Mouse (Mus musculus) frontal cortex, postnatal 10 days (tissue): ENCODE measurements around the gene Crxos.

Experiments
- DNase-seq, 2 experiments: peaks; one replicate each; pipeline ENCODE4 v3.0.0; 2022; ENCODE audit warnings: low spot score in 2 of 2, mixed read lengths in 1 of 2

Gene Crxos

GRCm38 (mm10) chr7:15921796-15922195 is 39.4 kb downstream of the Crxos start:
- no peak for DNase-seq

- peak; percentile 90 to 92 for DNase-seq
Observed at GRCm38 (mm10) chr7:15922220-15922773, 39.9 kb downstream of the Crxos start, which contains the start of gene Selenow. Selenow (minus strand) TSS chr7:15922402.

DNA sequence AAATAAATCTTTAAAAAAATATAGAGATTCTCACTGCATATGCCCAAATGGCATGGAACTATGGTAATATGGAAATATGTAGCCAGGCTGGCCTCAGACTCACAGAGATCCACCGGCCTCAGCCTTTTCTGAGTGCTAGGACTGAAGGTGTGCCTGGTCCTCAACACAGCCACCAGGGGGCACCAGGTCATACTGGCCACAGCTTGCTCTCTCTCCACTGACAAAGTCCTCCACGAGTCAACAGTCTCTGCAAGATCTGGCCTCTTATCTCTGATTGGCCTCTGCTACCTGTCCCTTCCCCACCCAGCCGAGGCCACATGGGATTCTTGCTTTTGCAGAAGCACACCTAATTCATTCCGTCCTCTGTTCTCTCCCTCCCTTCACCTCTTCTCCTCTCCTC is 47.5 kb downstream of the Crxos start:
- DNase-seq, result peak in 1 of 2 experiments; percentile 23

DNA sequence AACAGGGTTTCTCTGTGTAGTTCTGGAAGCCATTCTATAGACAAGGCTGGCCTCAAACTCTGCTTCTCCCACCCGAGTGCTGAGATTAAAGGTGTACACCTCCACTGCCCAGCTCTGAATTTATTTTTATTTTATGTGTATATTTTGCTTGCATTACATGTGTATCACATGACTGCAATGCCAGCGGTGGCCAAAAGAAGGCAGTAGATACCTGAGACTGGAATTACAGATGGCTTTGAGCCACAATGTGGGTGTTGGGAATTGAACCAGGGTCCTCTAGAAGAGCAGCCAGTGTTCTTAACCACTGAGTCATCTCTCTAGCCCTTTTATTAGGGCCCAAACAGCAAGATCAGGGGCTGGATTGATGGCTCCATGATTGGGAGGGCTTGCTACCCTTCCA is 48.1 kb downstream of the Crxos start:
- DNase-seq, result no peak

DNA sequence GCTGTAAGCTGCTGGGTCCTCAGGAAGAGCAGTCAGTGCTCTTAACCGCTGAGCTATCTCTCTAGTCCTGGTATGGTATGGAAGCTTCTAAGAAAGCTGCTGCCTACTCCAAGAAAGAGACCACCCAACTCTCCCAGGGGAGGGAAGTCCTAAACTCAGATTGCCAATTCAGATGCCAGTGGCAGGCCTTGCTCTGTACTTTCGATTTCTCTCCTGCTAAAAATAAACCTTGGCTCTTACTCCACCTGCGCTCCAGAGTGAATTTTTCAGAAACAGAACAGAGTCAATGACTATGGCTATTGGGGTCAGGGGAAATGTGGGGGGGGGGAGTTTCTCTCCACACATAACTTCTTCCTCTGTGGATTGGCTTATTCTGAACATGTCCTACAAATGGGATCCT is 49.2 kb downstream of the Crxos start:
- no peak for DNase-seq

GRCm38 (mm10) chr7:15933437-15934359 is 51.3 kb downstream of the Crxos start:
- DNase-seq, result no peak

GRCm38 (mm10) chr7:15937491-15937890 is 55.1 kb downstream of the Crxos start:
- DNase-seq, result no peak

- no peak for DNase-seq
Observed at GRCm38 (mm10) chr7:15938621-15939020, 56.2 kb downstream of the Crxos start.

GRCm38 (mm10) chr7:15944311-15944710 is 61.9 kb downstream of the Crxos start:
- DNase-seq, result no peak

DNA sequence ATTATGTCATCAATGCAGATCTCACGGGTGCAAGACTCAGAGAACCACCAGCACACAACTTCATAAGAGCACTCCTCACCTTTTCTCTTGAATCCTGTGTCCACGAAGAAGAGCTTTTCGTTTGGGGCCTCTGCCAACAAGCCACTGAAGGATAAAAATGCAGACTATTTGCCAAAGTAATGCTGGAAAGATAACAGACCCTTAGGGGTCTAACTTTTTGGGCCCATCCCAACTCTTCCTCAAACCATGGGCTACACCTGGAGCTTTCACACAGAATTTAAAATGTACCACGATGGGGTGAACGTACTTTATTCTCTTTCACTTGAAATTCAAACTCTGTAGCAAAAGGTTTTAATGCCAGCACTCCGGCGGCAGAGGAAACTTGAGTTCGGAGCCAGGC is 62.8 kb downstream of the Crxos start:
- no peak for DNase-seq

GRCm38 (mm10) chr7:15945721-15946536 is 63.5 kb downstream of the Crxos start, which contains the start of gene Nop53:
Nop53 (minus strand) TSS chr7:15946074.
- DNase-seq, result peak; percentile 86 to 90

- DNase-seq, result no peak
Observed at GRCm38 (mm10) chr7:15947653-15948260, 65.3 kb downstream of the Crxos start.

- DNase-seq, result peak in 1 of 2 experiments; percentile 63
Observed at GRCm38 (mm10) chr7:15948381-15948941, 66.0 kb downstream of the Crxos start.

DNA sequence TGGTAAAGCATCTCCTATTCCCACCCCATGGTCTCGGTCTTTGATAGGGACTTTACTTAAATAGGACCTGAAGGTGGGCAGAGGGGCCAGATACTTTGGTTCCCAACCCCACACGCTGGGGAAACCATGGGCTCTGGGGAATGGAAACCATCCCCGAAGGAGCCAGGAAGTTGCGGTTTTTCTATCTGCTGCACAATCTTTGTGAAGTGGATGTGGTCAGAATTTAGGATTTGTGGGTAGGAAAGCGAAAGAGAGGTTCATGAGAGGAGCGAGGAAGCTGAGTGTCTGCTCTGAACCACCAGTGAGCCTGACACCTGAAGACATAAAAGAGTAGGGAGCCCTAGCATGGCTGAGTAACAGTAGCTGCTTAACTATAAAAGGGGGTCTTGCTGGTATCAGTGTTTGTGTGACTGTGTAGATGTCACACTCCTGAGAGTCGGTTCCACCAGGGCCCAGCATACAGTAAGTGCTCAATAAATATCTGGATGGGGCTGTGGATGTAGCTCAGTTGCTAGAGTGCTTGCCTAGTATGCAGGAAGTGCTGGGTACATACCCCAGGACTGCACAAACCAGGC is 66.9 kb downstream of the Crxos start:
- DNase-seq, result no peak

GRCm38 (mm10) chr7:15950008-15950407 is 67.6 kb downstream of the Crxos start:
- no peak for DNase-seq

DNA sequence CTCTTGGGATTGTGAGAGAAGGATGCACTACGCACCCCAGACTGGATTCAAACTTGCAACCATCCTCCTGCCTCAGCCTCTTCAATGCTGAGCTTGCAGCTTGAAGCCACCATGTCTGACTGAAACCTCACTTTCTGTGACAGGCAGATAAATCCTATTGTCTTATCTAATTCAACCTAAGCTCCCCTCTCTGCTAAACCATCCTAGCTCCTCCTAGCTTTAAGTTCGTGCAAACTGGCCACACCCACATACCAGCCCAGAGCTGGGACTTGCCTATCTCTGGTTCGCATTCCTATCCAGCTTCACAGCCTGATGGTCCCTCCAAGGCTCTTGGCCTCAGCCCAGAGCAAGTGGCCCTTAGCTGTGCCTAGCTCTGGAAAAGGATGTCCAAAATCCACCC is 70.0 kb downstream of the Crxos start:
- no peak for DNase-seq
